Mouse (Mus musculus) layer of hippocampus, adult 2 months (tissue): ENCODE measurements around the gene Slc22a4. TPM values are rescaled to one million over a fixed set of nuclear protein-coding genes. Genes with fewer than 3 reads are reported as not detected.
"Not testable (repeated sequence)": the region's sequence is repeated elsewhere in the genome, so short reads cannot be mapped to it uniquely, and the experiment has no call there.

Experiments
- DNase-seq, 2 experiments: peaks; one replicate each; pipeline ENCODE4 v3.0.0; 2022; ENCODE audit warnings: low spot score in 2 of 2
- H3K27ac ChIP-seq: fragments of 200-600 bp; 2 replicates; pipeline ENCODE4 v1.8.1; 2022
- H3K4me3 ChIP-seq: fragments of 200-600 bp; 2 replicates; pipeline ENCODE4 v1.8.1; 2022; ENCODE audit warnings: mild to moderate bottlenecking
- CTCF ChIP-seq: fragments of 200-600 bp; conservative IDR thresholded peaks from 2 replicates; pipeline ENCODE4 v1.8.1; 2022; ENCODE audit warnings: antibody characterized with exemption, mild to moderate bottlenecking, moderate library complexity
- total RNA-seq, 2 experiments: library from RNA; stranded (reverse); gene quantifications; 2 replicates each; pipeline ENCODE4 v1.2.3; 2021

Gene Slc22a4
- total RNA-seq, 2 experiments from 2014 or later, result 5.9 to 6.9 TPM

DNA sequence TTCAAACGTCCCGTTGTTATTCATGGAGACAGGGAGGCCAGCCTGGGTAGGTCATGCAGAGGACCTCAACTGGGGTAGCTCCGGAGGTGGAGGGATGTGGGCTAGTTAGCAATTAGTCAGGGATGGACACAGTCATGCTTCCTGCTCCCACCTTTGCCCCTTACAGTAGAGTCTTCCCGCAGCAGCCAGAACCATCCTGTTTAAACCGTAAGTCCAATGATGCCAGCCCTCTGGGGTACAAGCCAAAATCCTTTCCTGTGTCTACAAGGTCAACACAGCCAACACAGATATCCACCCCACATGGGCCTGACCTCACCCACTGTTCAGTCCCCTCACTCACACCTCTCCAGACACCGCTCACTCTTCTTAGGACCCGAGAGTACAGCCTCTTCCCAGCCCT is 23.3 kb upstream of the Slc22a4 start:
- TF ChIP-seq CTCF, result no peak
- no peak for DNase-seq
- no peak overlapping the region for H3K27ac ChIP-seq

DNA sequence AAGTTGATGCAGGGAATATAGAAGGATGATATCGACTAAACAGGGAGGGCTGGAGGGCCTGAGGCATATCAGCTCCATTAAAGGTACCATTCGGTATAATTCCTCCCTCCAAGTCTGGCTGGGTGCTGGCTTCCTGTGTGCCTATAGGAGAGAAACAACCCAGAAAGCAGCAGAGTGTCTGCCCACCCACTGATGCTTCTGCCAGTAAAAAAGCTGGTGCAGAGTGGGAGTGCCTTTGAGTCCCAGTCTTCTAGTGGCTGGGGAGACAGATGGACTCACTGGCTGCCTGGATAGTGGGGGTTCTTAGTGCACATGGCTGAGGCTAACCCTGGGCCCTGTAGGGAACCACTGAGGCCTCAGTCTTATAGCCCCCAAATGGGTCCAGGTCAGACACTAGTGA is 22.3 kb upstream of the Slc22a4 start:
- DNase-seq, result peak in 1 of 2 experiments; percentile 55
- Histone ChIP-seq H3K27ac (peak overlapping the region; percentile 40), H3K4me3 (no peak overlapping the region)
- no peak for TF ChIP-seq CTCF

More for the DNA sequence above, 23.3 kb upstream of the Slc22a4 start:
- no peak overlapping the region for H3K4me3 ChIP-seq

DNA sequence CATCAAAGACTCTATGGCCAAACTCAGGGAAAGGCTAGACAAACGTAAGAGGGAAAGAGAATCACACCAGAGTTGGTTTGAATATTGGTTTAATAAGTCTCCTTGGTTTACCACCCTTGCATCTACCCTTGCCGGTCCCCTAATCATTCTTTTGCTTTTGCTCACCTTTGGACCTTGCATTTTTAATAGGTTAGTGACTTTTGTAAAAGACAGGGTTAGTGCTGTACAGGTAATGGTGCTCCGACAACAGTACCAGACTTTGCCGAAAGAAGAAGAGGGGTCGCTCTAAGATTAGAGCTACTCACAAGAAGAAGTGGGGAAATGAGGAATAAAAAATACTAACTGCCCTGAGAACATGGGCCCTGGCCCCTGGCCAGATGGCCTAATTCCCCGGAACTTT is 12.8 kb upstream of the Slc22a4 start:
- DNase-seq, result no peak
- no peak overlapping the region for H3K4me3 ChIP-seq
- no peak for TF ChIP-seq CTCF
- no peak overlapping the region for H3K27ac ChIP-seq

GRCm38 (mm10) chr11:54032872-54033271 is 5.0 kb upstream of the Slc22a4 start:
- DNase-seq, H3K4me3 ChIP-seq, H3K27ac ChIP-seq: not testable (repeated sequence)

DNA sequence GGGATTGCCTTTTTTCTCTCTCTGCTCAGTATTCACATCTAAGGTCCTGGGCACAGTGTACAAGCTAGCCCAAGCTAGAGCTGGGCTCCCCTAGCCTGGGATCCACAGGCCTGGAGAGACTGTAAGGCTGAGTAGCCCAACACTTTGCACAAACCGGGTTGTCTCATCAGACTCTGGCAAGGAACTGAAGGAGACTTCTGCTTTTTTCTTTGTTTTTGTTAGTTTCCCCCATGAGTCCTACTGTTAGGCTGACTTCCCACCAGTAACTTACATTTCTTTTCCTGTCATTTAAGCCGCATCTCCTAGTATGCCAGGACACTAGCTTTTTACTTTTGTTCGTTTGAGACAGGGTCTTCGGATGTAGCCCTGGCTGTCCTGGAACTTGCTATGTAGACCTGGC is 1.1 kb upstream of the Slc22a4 start:
- no peak for TF ChIP-seq CTCF
- peak overlapping the region; percentile 49; the same call in 1 of the 2 replicates for H3K27ac ChIP-seq
- H3K4me3 ChIP-seq, result no peak overlapping the region; the same call in 1 of the 2 replicates
- DNase-seq, result no peak

GRCm38 (mm10) chr11:54027131-54028043 is 503 bp downstream of the Slc22a4 start:
- Histone ChIP-seq H3K27ac (peak overlapping the region; percentile 49), H3K4me3 (peak overlapping the region; percentile 65)
- no peak for TF ChIP-seq CTCF
- DNase-seq, result no peak

GRCm38 (mm10) chr11:54026491-54027041 is 1.3 kb downstream of the Slc22a4 start:
- TF ChIP-seq CTCF, result no peak
- H3K27ac ChIP-seq, result peak overlapping the region; percentile 46; the same call in 1 of the 2 replicates
- no peak overlapping the region for H3K4me3 ChIP-seq

GRCm38 (mm10) chr11:54021396-54022093 is 6.3 kb downstream of the Slc22a4 start:
- no peak overlapping the region for H3K27ac ChIP-seq
- H3K4me3 ChIP-seq, result no peak overlapping the region
- TF ChIP-seq CTCF, result no peak
- DNase-seq, result no peak

More at GRCm38 (mm10) chr11:54026491-54027041, 1.3 kb downstream of the Slc22a4 start:
- no peak for DNase-seq

DNA sequence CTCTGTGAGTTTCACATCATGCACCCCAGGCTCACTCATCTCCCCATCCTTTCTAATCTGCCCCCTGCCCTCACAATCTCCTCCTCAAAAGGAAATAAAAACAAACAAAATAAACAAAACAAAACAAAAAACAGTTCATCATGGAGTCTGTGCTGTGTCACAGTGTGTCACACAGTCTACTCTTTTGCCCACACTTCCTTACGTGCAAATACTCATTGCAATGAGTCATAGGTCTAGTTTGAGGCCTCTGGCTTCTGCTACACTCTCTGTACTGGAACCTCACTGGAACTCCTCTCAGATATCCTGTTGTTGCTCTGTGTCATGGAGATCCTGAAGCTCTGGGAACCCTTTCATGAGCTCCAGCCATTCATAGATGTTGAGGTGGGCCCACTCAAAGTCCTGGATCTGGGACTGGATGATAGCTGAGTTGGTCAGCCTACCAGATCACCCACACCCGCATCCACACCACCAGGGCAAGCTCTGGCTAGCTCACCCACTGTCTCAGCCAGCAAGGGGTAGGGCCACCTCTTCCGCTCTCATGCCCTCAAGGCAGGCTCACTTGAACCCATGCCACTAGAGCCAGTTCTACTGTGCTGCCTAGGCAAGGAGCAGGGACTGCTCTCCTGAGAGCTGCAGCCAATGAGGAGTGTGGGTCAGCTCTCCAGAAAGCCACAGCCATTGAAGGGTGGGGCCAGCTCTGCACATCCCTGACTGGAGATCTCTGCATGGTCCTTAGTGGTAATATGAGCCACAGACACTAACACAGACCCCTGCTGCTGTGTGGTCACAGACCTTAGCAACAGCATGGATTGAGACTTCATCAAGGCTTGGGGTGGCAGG is 8.8 kb downstream of the Slc22a4 start:
- Histone ChIP-seq H3K4me3 (no peak overlapping the region), H3K27ac (no peak overlapping the region)
- no peak for DNase-seq
- TF ChIP-seq CTCF, result no peak

- H3K4me3 ChIP-seq, result no peak overlapping the region
- no peak for DNase-seq
- TF ChIP-seq CTCF, result no peak
- H3K27ac ChIP-seq, result no peak overlapping the region
Observed at GRCm38 (mm10) chr11:54017596-54017995, 10.3 kb downstream of the Slc22a4 start.

GRCm38 (mm10) chr11:54016051-54016450 is 11.8 kb downstream of the Slc22a4 start:
- no peak overlapping the region for H3K27ac ChIP-seq
- no peak for DNase-seq
- TF ChIP-seq CTCF, result no peak
- H3K4me3 ChIP-seq, result no peak overlapping the region

GRCm38 (mm10) chr11:54012961-54013360 is 14.9 kb downstream of the Slc22a4 start:
- H3K27ac ChIP-seq, result no peak overlapping the region
- no peak for DNase-seq
- TF ChIP-seq CTCF, result no peak
- no peak overlapping the region for H3K4me3 ChIP-seq

DNA sequence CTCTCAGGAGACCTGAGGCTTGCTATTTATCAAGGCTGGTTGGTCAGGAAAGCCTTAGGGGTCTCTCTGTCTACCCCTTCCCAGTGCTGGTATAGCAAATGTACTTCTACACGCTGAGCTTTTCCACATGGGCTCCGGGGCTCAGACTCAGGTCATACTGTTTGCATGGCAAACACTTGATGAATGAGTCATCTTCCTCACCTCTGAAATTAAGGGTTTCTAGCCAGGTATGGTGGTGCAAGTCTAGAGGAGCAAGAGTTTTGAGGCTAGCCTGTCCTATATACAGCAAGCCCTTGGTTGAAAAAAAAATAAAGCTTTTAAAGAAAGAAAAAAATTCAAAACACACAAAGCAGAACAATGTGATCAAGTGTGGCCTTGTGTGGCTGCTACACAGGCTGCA is 16.6 kb downstream of the Slc22a4 start:
- DNase-seq, result no peak
- H3K27ac ChIP-seq, result no peak overlapping the region
- no peak for TF ChIP-seq CTCF
- H3K4me3 ChIP-seq, result no peak overlapping the region
